Mouse (Mus musculus) sigmoid colon, adult 10 weeks (tissue): ENCODE results near the gene Klk1b27. TPM values are rescaled to one million over a fixed set of nuclear protein-coding genes. Genes with fewer than 3 reads are reported as not detected.

Experiments
- polyA plus RNA-seq: library from polyadenylated mRNA; stranded (reverse); fragments of 350-450 nt; fragmentation: Illumina TruSeq; extraction: RNeasy Lipid Tissue Mini Kit (QIAGEN cat#74804); gene quantifications from one replicate; pipeline ENCODE4 v1.2.3, GENCODE M21; 2014; ENCODE audit warnings: low read depth, low replicate concordance

Klk1b27 gene
- polyA plus RNA-seq = not detected

GRCm38 (mm10) chr7:44051990-44052389 lies at the start of gene Klk1b27:
Klk1b27 (plus strand) TSS chr7:44052290.

GRCm38 (mm10) chr7:44011868-44012267 lies 40.2 kb upstream of the Klk1b27 start, which contains the start of gene Klk1b26:
Klk1b26 (plus strand) TSS chr7:44012168.

GRCm38 (mm10) chr7:44102028-44102427 lies 49.9 kb downstream of the Klk1b27 start, which contains the start of gene Klk1b21:
Klk1b21 (plus strand) TSS chr7:44102328.

Other genes with a start within 250 kb of the Klk1b27 start
- not detected for gene Klk7, start 241.0 kb upstream of the Klk1b27 start, polyA plus RNA-seq
- gene Klk6, start 227.8 kb upstream of the Klk1b27 start, polyA plus RNA-seq = not detected
- gene Klk5, start 210.3 kb upstream of the Klk1b27 start, polyA plus RNA-seq = not detected
- not detected for gene Klk4, start 171.1 kb upstream of the Klk1b27 start, polyA plus RNA-seq
- gene Klk15, start 118.5 kb upstream of the Klk1b27 start, polyA plus RNA-seq = not detected
- not detected for gene Klk1b8, start 101.6 kb upstream of the Klk1b27 start, polyA plus RNA-seq
- gene Klk1b1, start 85.5 kb upstream of the Klk1b27 start, polyA plus RNA-seq = not detected
- gene Klk1b9, start 76.2 kb upstream of the Klk1b27 start, polyA plus RNA-seq = not detected
- not detected for gene Klk1b11, start 56.4 kb upstream of the Klk1b27 start, polyA plus RNA-seq
- gene Klk1b26, start 40.1 kb upstream of the Klk1b27 start, polyA plus RNA-seq = not detected
- not detected for gene Klk1b21, start 50.0 kb downstream of the Klk1b27 start, polyA plus RNA-seq
- not detected for gene Klk1b22, start 60.4 kb downstream of the Klk1b27 start, polyA plus RNA-seq
- gene Klk1b16, start 84.5 kb downstream of the Klk1b27 start, polyA plus RNA-seq = not detected
- not detected for gene Klk1b24, start 135.9 kb downstream of the Klk1b27 start, polyA plus RNA-seq
- gene Klk1b3, start 145.9 kb downstream of the Klk1b27 start, polyA plus RNA-seq = not detected
- gene Klk1b4, start 155.1 kb downstream of the Klk1b27 start, polyA plus RNA-seq = not detected
- gene Klk1b5, start 163.7 kb downstream of the Klk1b27 start, polyA plus RNA-seq = not detected
- 428 TPM for gene Klk1, start 173.1 kb downstream of the Klk1b27 start, polyA plus RNA-seq
- not detected for gene Gm36864, start 183.9 kb downstream of the Klk1b27 start, polyA plus RNA-seq
- gene 1700028J19Rik, start 194.4 kb downstream of the Klk1b27 start, polyA plus RNA-seq = 0.47 TPM
- 65.7 TPM for gene 2410002F23Rik, start 194.4 kb downstream of the Klk1b27 start, polyA plus RNA-seq
- not detected for gene Acp4, start 205.1 kb downstream of the Klk1b27 start, polyA plus RNA-seq
- gene Gm15517, start 209.2 kb downstream of the Klk1b27 start, polyA plus RNA-seq = not detected